Mouse (Mus musculus) midbrain, embryonic 11.5 days (tissue): ENCODE results near the gene Nckap5. TPM values are rescaled to one million over a fixed set of nuclear protein-coding genes. Genes with fewer than 3 reads are reported as not detected.

Experiments used
- ATAC-seq: fragments of 200-750 bp; cut with Nextera tagmentation; 2 replicates; pipeline ENCODE4 v1.8.0; 2017; ENCODE audit warnings: moderate TSS enrichment, moderate library complexity; ENCODE audit not compliant: low FRiP score
- DNase-seq: peaks from one replicate; pipeline ENCODE4 v3.0.0; 2015; ENCODE audit warnings: low spot score; ENCODE audit errors: missing footprints
- H3K27ac ChIP-seq: fragments of 300-500 bp; sonication (generic); 2 replicates; pipeline ENCODE4 v1.5.1; 2014; ENCODE audit warnings: low read depth, low read length
- H3K27me3 ChIP-seq: fragments of 300-500 bp; sonication (generic); 2 replicates; pipeline ENCODE4 v1.6.1; 2014; ENCODE audit warnings: mild to moderate bottlenecking, low read length, moderate library complexity, mixed read lengths; ENCODE audit not compliant: control insufficient read depth, insufficient read depth
- H3K36me3 ChIP-seq: fragments of 300-500 bp; sonication (generic); 2 replicates; pipeline ENCODE4 v1.6.1; 2014; ENCODE audit warnings: mild to moderate bottlenecking, low read length, moderate library complexity, mixed read lengths; ENCODE audit not compliant: control insufficient read depth, insufficient read depth
- H3K4me1 ChIP-seq: fragments of 300-500 bp; sonication (generic); 2 replicates; pipeline ENCODE4 v1.6.1; 2014; ENCODE audit warnings: low read length; ENCODE audit not compliant: control insufficient read depth, insufficient read depth
- H3K4me2 ChIP-seq: fragments of 300-500 bp; sonication (generic); 2 replicates; pipeline ENCODE4 v1.6.1; 2014; ENCODE audit warnings: mild to moderate bottlenecking, moderate library complexity
- H3K4me3 ChIP-seq: fragments of 300-500 bp; sonication (generic); 2 replicates; pipeline ENCODE4 v1.5.1; 2014; ENCODE audit warnings: low read depth, low read length
- H3K9ac ChIP-seq: fragments of 300-500 bp; sonication (generic); 2 replicates; pipeline ENCODE4 v1.6.1; 2014; ENCODE audit warnings: low read length
- H3K9me3 ChIP-seq: fragments of 300-500 bp; sonication (generic); 2 replicates; pipeline ENCODE4 v1.6.1; 2016; ENCODE audit warnings: low read length; ENCODE audit not compliant: control insufficient read depth
- WGBS: fragments of 180-500 bp; shearing (Covaris S2); extraction: QIAGEN DNeasy Blood & Tissue Kit; methylation state at CpG from one replicate; pipeline ENCODE4 v1.1.7; 2014; 5-methylcytosine and 5-hydroxymethylcytosine counted together
- polyA plus RNA-seq: library from polyadenylated mRNA; unstranded; fragments of >200 nt; fragmentation: Nextera tagmentation; extraction: Ambion mirVana; gene quantifications from 2 replicates; pipeline ENCODE4 v1.2.1, GENCODE M21; 2014

Nckap5 gene
- polyA plus RNA-seq, 1 experiment from 2014 or later: 20.4 TPM

DNA sequence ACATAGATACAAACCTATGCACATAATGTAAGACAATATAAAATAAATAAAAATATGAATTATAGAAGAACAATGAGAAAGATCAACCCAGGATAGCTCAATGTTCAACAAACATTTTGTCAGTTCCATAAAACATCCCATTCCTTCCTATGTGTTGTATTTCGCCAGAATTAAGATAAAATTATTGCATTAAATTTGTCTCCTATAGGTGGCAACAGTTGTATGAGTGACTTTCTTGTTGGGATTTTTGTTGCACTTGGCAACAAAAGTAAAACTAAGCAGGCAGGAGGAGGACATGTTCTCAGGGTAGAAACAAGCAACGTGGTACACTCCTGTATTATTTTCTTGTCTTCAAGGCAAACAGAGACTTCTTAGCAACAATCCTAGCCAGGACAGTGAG is 907.5 kb downstream of the Nckap5 start:
- H3K27ac ChIP-seq: no peak overlapping the region
- H3K4me2 ChIP-seq: no peak overlapping the region
- H3K4me3 ChIP-seq: no peak overlapping the region
- peaks cover 3% of the 10 kb centered on the region; the same call in 1 of the 2 replicates for H3K9me3 ChIP-seq
- no peaks in the 10 kb centered on the region for H3K36me3 ChIP-seq
- WGBS: 79% methylated on average over 2 of the region's 2 CpGs
- no peaks in the 10 kb centered on the region for H3K27me3 ChIP-seq
- peak; percentile 62 for DNase-seq
- H3K4me1 ChIP-seq: no peaks in the 10 kb centered on the region
- ATAC-seq: no peak
- no peak overlapping the region for H3K9ac ChIP-seq

DNA sequence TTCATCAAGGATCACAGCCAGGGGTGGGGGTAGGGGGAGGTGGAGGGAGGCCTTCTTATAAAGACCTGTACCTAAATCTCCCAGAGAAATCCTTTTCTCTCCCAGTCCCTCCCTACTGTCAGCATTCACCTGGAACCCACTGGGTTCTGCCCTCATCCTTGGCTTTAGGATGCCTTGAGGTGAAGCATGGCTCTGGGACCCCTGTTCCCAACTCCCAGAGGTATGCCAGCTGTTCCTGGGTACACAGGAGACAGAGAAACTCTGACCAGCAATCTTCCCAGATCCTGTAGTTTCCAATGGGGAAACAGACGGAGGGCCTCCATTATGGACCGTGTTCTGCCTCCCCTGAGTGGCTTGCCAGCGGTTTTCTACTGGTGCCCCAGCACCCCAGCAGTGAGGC is 909.9 kb downstream of the Nckap5 start:
- Histone ChIP-seq H3K36me3 (no peaks in the 10 kb centered on the region), H3K4me1 (no peaks in the 10 kb centered on the region), H3K9ac (no peak overlapping the region), H3K4me3 (no peak overlapping the region), H3K9me3 (peaks cover 3% of the 10 kb centered on the region; the same call in 1 of the 2 replicates), H3K27me3 (no peaks in the 10 kb centered on the region), H3K4me2 (no peak overlapping the region), H3K27ac (no peak overlapping the region)
- ATAC-seq: no peak
- WGBS: 97% methylated on average over 3 of the region's 3 CpGs
- DNase-seq: peak; percentile 66

DNA sequence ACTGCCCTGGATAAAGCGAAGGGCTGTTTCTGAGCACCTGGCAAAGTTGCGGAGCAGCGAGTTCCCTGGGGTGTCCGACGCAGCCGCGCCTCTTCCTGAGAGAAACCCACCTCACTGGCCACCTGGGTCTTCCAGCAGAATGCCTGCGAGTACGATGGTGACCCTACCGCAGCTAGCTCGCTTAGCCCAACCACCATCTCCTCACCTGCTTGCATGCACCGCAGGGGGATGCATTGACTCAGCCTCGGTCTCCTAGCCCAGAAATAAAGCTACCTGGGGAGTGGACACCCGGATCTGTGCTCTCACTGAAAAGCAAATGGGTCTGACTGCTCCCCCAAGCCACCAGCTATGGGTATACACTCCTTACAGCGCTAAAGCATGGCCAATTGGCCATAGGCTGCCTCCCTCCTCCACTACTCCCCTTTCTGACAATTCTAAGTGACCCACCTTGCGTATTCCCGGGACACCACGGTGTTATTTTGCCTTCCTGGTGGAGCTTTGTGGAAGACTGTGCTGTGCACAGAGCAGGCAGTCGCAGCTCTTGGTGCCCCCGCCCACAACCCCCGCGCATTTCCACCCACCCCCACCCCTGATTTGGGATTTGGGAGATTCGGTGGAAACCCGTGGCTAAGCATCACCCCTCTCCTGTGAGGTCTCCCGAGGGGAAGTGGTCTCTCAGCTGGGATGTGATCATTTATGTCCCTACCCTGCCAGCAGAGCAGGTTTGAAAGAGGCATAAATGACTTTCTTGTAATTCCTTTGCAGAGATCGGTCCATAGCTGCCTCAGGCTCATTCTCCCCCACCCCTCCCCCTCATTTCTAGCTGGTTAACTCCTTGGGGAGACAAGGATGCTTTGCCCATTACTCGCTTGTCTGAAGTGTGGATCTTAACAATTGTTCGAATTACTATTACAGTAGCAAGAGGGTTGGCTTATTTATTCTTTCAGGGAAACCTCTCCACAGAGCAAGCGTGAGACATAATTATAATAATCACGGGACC is 917.7 kb downstream of the Nckap5 start, which contains the start of gene Lypd1:
Gene Lypd1, minus strand, starts transcription at position 501 of the 1,000 bp plus-strand sequence.
- 6% methylated on average over 30 of the region's 30 CpGs for WGBS
- Histone ChIP-seq H3K4me2 (peak within 1 kb of the TSS; percentile 93), H3K27me3 (peaks cover 16% of the 10 kb centered on the region), H3K9me3 (no peaks in the 10 kb centered on the region), H3K27ac (no peak within 1 kb of the TSS), H3K4me3 (peak within 1 kb of the TSS; percentile 47), H3K36me3 (no peaks in the 10 kb centered on the region), H3K4me1 (peaks cover 20% of the 10 kb centered on the region), H3K9ac (peak within 1 kb of the TSS; percentile 56; the same call in 1 of the 2 replicates)
- ATAC-seq: peak; percentile 17; the same call in 1 of the 2 replicates
- DNase-seq: peak; percentile 88

DNA sequence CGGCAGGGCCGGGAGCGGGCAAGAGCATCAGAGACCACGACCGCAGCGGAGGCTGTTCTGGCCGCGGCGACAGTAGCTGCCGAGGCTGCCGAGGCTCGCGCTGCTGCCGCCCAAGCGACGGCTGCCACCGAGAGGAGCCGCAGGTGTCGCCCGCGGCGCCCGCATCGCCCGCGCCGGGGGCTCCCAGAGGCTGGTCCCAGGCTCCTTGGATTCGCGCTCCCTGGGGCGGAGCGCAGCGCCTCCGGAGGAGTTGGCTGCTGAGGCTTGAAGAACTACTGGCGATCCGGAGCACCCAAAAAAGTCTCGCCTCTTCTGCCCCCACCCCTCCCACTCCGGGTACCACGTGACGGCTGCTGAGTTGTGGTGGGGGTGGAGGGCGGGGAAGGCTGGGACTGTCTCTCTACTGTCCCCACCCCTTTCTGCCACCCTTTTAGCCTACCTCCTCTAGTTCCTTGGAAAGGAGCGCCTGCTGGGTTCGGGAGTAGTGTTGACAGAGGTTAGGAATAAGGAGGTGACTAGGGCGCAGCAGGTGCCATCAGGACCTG is 918.6 kb downstream of the Nckap5 start:
- H3K9me3 ChIP-seq: no peaks in the 10 kb centered on the region
- H3K27me3 ChIP-seq: peaks cover 16% of the 10 kb centered on the region
- no peak overlapping the region for H3K27ac ChIP-seq
- peaks cover 20% of the 10 kb centered on the region for H3K4me1 ChIP-seq
- H3K36me3 ChIP-seq: no peaks in the 10 kb centered on the region
- DNase-seq (peak; percentile 92), ATAC-seq (peak; percentile 67)
- H3K4me2 ChIP-seq: peak overlapping the region; percentile 93
- WGBS: under 1% methylated on average over 43 of the region's 43 CpGs
- peak overlapping the region; percentile 47 for H3K4me3 ChIP-seq
- H3K9ac ChIP-seq: peak overlapping the region; percentile 56; the same call in 1 of the 2 replicates

DNA sequence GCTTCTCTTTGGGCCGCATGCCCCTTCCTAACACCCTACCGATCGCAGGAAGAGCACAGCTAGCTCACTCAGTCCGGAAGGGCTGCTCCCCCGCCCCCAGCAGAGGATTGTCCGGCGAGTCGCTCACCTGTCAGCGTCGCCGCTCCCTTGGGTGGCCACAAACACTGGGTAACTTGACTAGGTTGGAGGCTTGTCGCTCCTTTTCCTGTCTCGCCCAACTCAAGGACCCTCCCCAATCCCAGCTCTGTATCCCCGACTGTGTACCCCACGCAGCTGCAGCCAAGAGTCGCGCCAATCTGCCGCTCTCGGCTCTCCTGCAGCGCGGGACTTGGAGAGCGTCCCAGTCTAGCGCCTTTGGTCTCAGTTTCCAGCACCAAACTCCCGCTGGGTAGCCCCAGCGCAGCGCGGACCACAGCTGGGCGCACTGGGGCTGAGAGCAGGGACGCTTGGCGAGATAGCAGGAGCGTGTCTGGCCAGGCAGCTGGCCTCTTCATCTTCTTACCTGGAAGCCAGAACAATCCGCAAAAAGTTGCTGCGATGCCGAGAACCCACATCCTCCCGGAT is 919.2 kb downstream of the Nckap5 start:
- Histone ChIP-seq H3K9me3 (no peaks in the 10 kb centered on the region), H3K36me3 (no peaks in the 10 kb centered on the region), H3K4me2 (peak overlapping the region; percentile 93), H3K9ac (peak overlapping the region; percentile 56), H3K4me3 (peak overlapping the region; percentile 47), H3K4me1 (peaks cover 20% of the 10 kb centered on the region), H3K27ac (no peak overlapping the region), H3K27me3 (peaks cover 16% of the 10 kb centered on the region)
- under 1% methylated on average over 35 of the region's 35 CpGs for WGBS
- ATAC-seq (peak; percentile 60), DNase-seq (peak; percentile 95)

DNA sequence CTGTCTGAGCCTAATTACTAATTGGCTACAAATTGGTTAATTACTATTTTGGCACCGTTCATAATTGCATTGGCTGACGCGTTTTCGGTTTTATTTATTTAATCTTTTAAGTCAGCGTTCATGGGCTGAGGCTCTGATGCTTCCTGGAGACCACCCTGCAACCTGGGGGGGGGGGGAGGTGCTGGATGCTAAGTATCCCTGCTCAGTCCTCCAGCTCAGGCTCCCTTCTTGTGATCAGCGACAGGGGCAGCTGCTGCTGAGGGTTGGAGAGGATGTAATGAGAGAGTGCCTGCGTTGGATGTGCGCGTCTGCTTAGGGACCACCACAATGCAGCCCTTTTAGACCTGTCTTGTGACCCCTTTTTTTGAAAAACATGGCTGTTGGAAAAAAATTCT is 919.7 kb downstream of the Nckap5 start:
- no peak overlapping the region for H3K27ac ChIP-seq
- H3K4me2 ChIP-seq: peak overlapping the region; percentile 93
- peaks cover 16% of the 10 kb centered on the region for H3K27me3 ChIP-seq
- H3K4me3 ChIP-seq: peak overlapping the region; percentile 47
- H3K36me3 ChIP-seq: no peaks in the 10 kb centered on the region
- 4% methylated on average over 9 of the region's 9 CpGs for WGBS
- peak overlapping the region; percentile 56 for H3K9ac ChIP-seq
- DNase-seq (no peak), ATAC-seq (peak; percentile 54)
- H3K4me1 ChIP-seq: peaks cover 20% of the 10 kb centered on the region
- H3K9me3 ChIP-seq: no peaks in the 10 kb centered on the region

DNA sequence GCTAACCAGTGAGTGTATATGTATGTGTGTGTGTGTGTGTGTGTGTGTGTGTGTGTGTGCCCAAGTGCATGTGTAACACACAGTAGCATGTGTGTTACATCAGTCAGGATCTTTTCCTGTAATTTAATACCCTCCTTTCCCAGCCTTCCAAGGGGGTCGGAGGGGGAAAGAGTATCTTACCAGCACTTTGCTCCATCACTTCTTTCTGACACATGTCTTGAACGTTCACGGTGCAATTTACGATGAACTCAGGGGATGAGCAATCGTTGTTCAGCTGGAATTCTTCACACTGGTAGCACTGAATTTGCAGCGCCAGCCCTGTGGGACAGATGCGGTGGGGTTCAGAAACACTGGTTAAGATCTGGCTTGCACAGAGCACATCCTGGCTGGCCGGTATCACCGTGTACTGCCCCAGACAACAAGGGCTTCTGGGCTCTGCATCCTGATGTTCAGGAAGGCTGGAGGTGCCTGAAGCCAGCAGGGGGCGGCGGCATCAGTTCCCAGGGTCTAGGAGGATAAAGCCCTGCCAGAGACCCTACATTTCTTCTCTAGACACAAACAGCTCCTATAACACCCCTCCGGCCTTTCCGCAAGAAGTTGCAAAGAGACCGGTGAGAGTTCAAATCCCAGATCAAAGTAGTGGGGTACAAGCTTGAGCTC is 920.3 kb downstream of the Nckap5 start:
- Histone ChIP-seq H3K9me3 (no peaks in the 10 kb centered on the region), H3K4me1 (peaks cover 20% of the 10 kb centered on the region), H3K36me3 (no peaks in the 10 kb centered on the region), H3K4me3 (no peak overlapping the region), H3K4me2 (peak overlapping the region; percentile 93), H3K27me3 (peaks cover 16% of the 10 kb centered on the region), H3K27ac (no peak overlapping the region), H3K9ac (no peak overlapping the region)
- ATAC-seq: peak; percentile 57
- DNase-seq: peak; percentile 91
- WGBS: 17% methylated on average over 14 of the region's 14 CpGs

DNA sequence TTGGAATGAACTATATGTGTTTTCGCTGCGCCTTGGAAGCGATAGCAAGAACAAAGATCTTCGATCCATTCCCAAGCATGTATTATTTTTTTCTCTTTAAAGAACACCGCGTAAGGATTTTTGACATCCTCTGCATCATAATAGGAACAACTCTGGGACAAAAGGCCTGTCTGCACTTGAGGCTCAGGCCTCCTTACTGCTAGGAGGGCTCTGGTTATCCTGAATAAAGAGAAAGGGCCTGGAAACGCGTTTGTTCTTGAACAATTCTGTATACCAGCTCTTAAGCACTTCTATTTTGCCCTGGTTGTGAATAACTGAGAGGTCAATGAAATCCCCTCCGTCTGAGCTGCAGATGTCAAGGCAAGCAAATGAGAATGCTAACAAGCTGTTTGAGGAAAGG is 937.4 kb downstream of the Nckap5 start:
- ATAC-seq: peak; percentile 72
- Histone ChIP-seq H3K36me3 (no peaks in the 10 kb centered on the region), H3K27me3 (no peaks in the 10 kb centered on the region), H3K4me3 (no peak overlapping the region), H3K4me1 (peaks cover 5% of the 10 kb centered on the region), H3K9me3 (no peaks in the 10 kb centered on the region), H3K9ac (no peak overlapping the region), H3K27ac (peak overlapping the region; percentile 11; the same call in 1 of the 2 replicates), H3K4me2 (no peak overlapping the region)
- 33% methylated on average over 9 of the region's 9 CpGs for WGBS
- peak; percentile 86 for DNase-seq
